In genomic region chr10:99879362-99879761, GRCm38 (mm10) we compare ENCODE assay signal across 24 mouse cellular contexts.
DNase-seq lines count a peak whose midpoint lies in the region; ATAC-seq and TF ChIP-seq lines count a peak whose summit lies in the region.
"Had no signal": no experiment of that assay in that cellular context is flagged by ENCODE, and none has a peak within 500 bp of the region (broad histone marks: within the 10 kb centered on the region; RNA-seq: fewer than 3 reads in every experiment).

No protein-coding gene starts in this region.

- WGBS in midbrain, embryonic 11.5 days, result 79% methylated on average over 5 of the region's 5 CpGs
- 87% methylated on average over 5 of the region's 5 CpGs for WGBS in midbrain, embryonic 13.5 days
- 83% methylated on average over 5 of the region's 5 CpGs for WGBS in hindbrain, postnatal 0 days

- no peaks in the 10 kb centered on the region for H3K27me3 ChIP-seq in midbrain, embryonic 11.5 days (ENCODE audit: control insufficient read depth, insufficient read depth, low read length)
- no peaks in the 10 kb centered on the region for H3K27me3 ChIP-seq in midbrain, embryonic 13.5 days
- no peaks in the 10 kb centered on the region for H3K27me3 ChIP-seq in hindbrain, postnatal 0 days (ENCODE audit: insufficient read depth, low read length)
- H3K27me3 ChIP-seq: CH12.LX; embryonic facial prominence, embryonic 12.5 days; forebrain, embryonic 13.5 days; forebrain, embryonic 15.5 days; Patski had no signal

- no peaks in the 10 kb centered on the region for H3K36me3 ChIP-seq in midbrain, embryonic 11.5 days (ENCODE audit: control insufficient read depth, insufficient read depth, low read length)
- H3K36me3 ChIP-seq in midbrain, embryonic 13.5 days, result no peaks in the 10 kb centered on the region
- H3K36me3 ChIP-seq in hindbrain, postnatal 0 days (ENCODE audit: insufficient read depth, low read length), result no peaks in the 10 kb centered on the region
- H3K36me3 ChIP-seq: embryonic facial prominence, embryonic 10.5 days; embryonic facial prominence, embryonic 12.5 days; forebrain, embryonic 15.5 days; G1E had no signal

- no peak overlapping the region for H3K9ac ChIP-seq in midbrain, embryonic 11.5 days (ENCODE audit: low read length)
- no peak overlapping the region for H3K9ac ChIP-seq in midbrain, embryonic 13.5 days (replicated peaks)
- H3K9ac ChIP-seq in hindbrain, postnatal 0 days (replicated peaks; ENCODE audit: low read length), result no peak overlapping the region
- H3K9ac ChIP-seq: embryonic facial prominence, embryonic 12.5 days; forebrain, embryonic 13.5 days; forebrain, embryonic 15.5 days; forebrain, postnatal 0 days had no signal

- no peak overlapping the region for H3K27ac ChIP-seq in midbrain, embryonic 11.5 days (ENCODE audit: low read depth, low read length)
- no peak overlapping the region for H3K27ac ChIP-seq in midbrain, embryonic 13.5 days
- no peak overlapping the region for H3K27ac ChIP-seq in hindbrain, postnatal 0 days
- H3K27ac ChIP-seq: embryonic facial prominence, embryonic 10.5 days; embryonic facial prominence, embryonic 12.5 days; forebrain, embryonic 13.5 days; forebrain, embryonic 15.5 days had no signal

- no peak overlapping the region for H3K4me2 ChIP-seq in midbrain, embryonic 11.5 days
- H3K4me2 ChIP-seq in midbrain, embryonic 13.5 days (replicated peaks), result no peak overlapping the region
- no peak overlapping the region for H3K4me2 ChIP-seq in hindbrain, postnatal 0 days (ENCODE audit: low read depth, low read length)
- H3K4me2 ChIP-seq: embryonic facial prominence, embryonic 12.5 days; forebrain, embryonic 13.5 days; forebrain, embryonic 15.5 days had no signal

- no peak for ATAC-seq in midbrain, embryonic 11.5 days (ENCODE audit: low FRiP score)
- no peak for ATAC-seq in midbrain, embryonic 13.5 days
- no peak for ATAC-seq in hindbrain, postnatal 0 days
- ATAC-seq: activated CD4-positive, CD25-positive, alpha-beta regulatory T cell, adult 4 months; CD4-positive, CD25-positive, alpha-beta regulatory T cell, adult 4 months; forebrain, embryonic 13.5 days; forebrain, embryonic 15.5 days; forebrain, postnatal 0 days; Patski had no signal

- H3K9me3 ChIP-seq in midbrain, embryonic 11.5 days (ENCODE audit: control insufficient read depth, low read length), result no peaks in the 10 kb centered on the region
- H3K9me3 ChIP-seq in midbrain, embryonic 13.5 days, result no peaks in the 10 kb centered on the region
- no peaks in the 10 kb centered on the region for H3K9me3 ChIP-seq in hindbrain, postnatal 0 days (ENCODE audit: low read length)
- H3K9me3 ChIP-seq: embryonic facial prominence, embryonic 12.5 days; forebrain, embryonic 13.5 days; forebrain, embryonic 15.5 days had no signal

- no peak overlapping the region for H3K4me3 ChIP-seq in midbrain, embryonic 11.5 days (ENCODE audit: low read depth, low read length)
- no peak overlapping the region for H3K4me3 ChIP-seq in midbrain, embryonic 13.5 days (replicated peaks)
- H3K4me3 ChIP-seq in hindbrain, postnatal 0 days (ENCODE audit: low read length), result no peak overlapping the region
- H3K4me3 ChIP-seq: embryonic facial prominence, embryonic 10.5 days; embryonic facial prominence, embryonic 12.5 days; forebrain, embryonic 13.5 days; forebrain, embryonic 15.5 days had no signal

- TF ChIP-seq CTCF in hindbrain, postnatal 0 days (IDR thresholded peaks at IDR 0.05; ENCODE audit: low read depth), result no peak

- no peaks in the 10 kb centered on the region for H3K4me1 ChIP-seq in midbrain, embryonic 11.5 days (ENCODE audit: control insufficient read depth, insufficient read depth, low read length)
- no peaks in the 10 kb centered on the region for H3K4me1 ChIP-seq in midbrain, embryonic 13.5 days (replicated peaks)
- H3K4me1 ChIP-seq in hindbrain, postnatal 0 days (ENCODE audit: insufficient read depth, low read length), result no peaks in the 10 kb centered on the region
- H3K4me1 ChIP-seq: embryonic facial prominence, embryonic 10.5 days; embryonic facial prominence, embryonic 12.5 days; forebrain, embryonic 13.5 days; forebrain, embryonic 15.5 days had no signal

- DNase-seq in embryo, embryonic 11 days, result peak; percentile 17
- DNase-seq in embryo, embryonic 9.5 days (ENCODE audit: extremely low spot score), result no peak
- DNase-seq in midbrain, embryonic 11.5 days (ENCODE audit: low spot score, missing footprints), result peak; percentile 19
- DNase-seq in hindbrain, postnatal 0 days (ENCODE audit: low spot score), result no peak
- DNase-seq: adrenal gland, adult 8-10 months; adrenal gland, postnatal 14 days; adrenal gland, postnatal 36 days; B cell, adult 2 months; cerebellum, adult 11-12 months; cerebellum, adult 2 months; cerebellum, adult 9-10 months; cerebellum, postnatal 10 days; cerebellum, postnatal 25 days; forebrain, postnatal 0 days had no signal

Comparison
In these comparisons a context has a peak if more than half of its experiments do, and no peak if none do; other contexts are left out.
1. DNase-seq: peak in embryo, embryonic 11 days (single experiment) and midbrain, embryonic 11.5 days (single experiment); none in embryo, embryonic 9.5 days (single experiment) and hindbrain, postnatal 0 days (single experiment).